Mouse (Mus musculus) heart, embryonic 12.5 days (tissue): ENCODE measurements around the gene Gramd4. TPM values are rescaled to one million over a fixed set of nuclear protein-coding genes. Genes with fewer than 3 reads are reported as not detected.
A peak's percentile ranks its signal among the peaks of the same experiment; 100 is the strongest.

Experiments
- ATAC-seq: fragments of 200-750 bp; cut with Nextera tagmentation; 2 replicates; pipeline ENCODE4 v1.8.0; 2017; ENCODE audit warnings: moderate TSS enrichment, moderate library complexity; ENCODE audit not compliant: insufficient number of reproducible peaks, low FRiP score
- H3K27ac ChIP-seq: fragments of 300-500 bp; sonication (generic); 2 replicates; pipeline ENCODE4 v1.5.1; 2016; ENCODE audit warnings: mild to moderate bottlenecking, moderate library complexity; ENCODE audit not compliant: poor library complexity, severe bottlenecking
- H3K27me3 ChIP-seq: fragments of 300-500 bp; sonication (generic); replicated peaks from 2 replicates; pipeline ENCODE4 v1.6.1; 2016; ENCODE audit warnings: mild to moderate bottlenecking, moderate library complexity
- H3K36me3 ChIP-seq: fragments of 300-500 bp; sonication (generic); 2 replicates; pipeline ENCODE4 v1.6.1; 2016; ENCODE audit warnings: mild to moderate bottlenecking, moderate library complexity
- H3K4me1 ChIP-seq: fragments of 300-500 bp; sonication (generic); replicated peaks from 2 replicates; pipeline ENCODE4 v1.6.1; 2016; ENCODE audit warnings: mild to moderate bottlenecking
- H3K4me2 ChIP-seq: fragments of 300-500 bp; sonication (generic); 2 replicates; pipeline ENCODE4 v1.6.1; 2016; ENCODE audit warnings: mild to moderate bottlenecking, moderate library complexity
- H3K4me3 ChIP-seq: fragments of 300-500 bp; sonication (generic); 2 replicates; pipeline ENCODE4 v1.5.1; 2016; ENCODE audit warnings: mild to moderate bottlenecking
- H3K9ac ChIP-seq: fragments of 300-500 bp; sonication (generic); 2 replicates; pipeline ENCODE4 v1.6.1; 2016; ENCODE audit warnings: mild to moderate bottlenecking, moderate library complexity
- H3K9me3 ChIP-seq: fragments of 300-500 bp; sonication (generic); replicated peaks from 2 replicates; pipeline ENCODE4 v1.6.1; 2016; ENCODE audit warnings: mild to moderate bottlenecking, moderate library complexity
- WGBS: fragments of 180-500 bp; shearing (Covaris S2); methylation state at CpG from one replicate; pipeline ENCODE4 v1.1.7; 2016; 5-methylcytosine and 5-hydroxymethylcytosine counted together
- polyA plus RNA-seq: library from polyadenylated mRNA; unstranded; fragments of >200 nt; fragmentation: Nextera tagmentation; extraction: Ambion mirVana; gene quantifications from 2 replicates; pipeline ENCODE4 v1.2.1, GENCODE M21; 2016

Gramd4 gene
- polyA plus RNA-seq, 1 experiment from 2014 or later: 14.3 TPM

DNA sequence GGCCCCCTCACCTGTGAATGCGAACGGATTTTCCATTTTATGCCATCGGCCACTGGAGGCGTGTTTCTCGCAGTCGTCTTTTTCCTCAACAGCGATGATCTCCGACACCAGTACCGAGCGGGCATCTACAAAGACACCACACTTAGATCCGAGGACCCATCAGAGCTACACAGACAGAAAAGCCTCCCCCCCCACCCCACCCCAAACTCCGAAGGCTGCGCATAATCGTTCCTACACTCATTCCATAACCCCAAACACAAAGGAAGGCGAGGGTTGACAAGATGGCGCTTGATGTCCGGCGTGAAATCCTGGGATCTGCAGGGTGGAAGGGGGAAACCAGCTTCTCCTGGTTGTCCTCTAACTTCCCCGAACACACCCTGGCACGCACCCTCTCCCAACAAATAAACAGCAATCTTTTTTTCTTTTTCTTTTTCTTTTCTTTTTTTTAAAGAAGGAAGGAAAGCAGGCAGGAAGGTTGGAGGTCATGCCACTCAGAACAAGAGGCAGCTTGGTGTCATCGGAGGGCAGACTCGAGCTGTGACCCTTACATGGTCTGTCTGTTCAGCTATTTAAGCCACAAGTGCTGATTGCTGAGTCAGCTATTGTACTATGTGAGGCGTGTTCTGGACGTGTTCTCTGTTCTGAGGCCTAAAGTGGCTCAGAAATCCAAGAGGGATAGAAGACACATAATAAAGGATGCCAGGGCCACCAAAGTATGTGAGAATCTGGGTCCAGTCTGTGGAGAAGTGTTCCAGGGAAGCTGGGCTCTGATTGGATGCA is 108.5 kb downstream of the Gramd4 start:
- Histone ChIP-seq H3K4me3 (no peak overlapping the region), H3K9ac (no peak overlapping the region), H3K4me1 (peaks cover 36% of the 10 kb centered on the region), H3K27me3 (no peaks in the 10 kb centered on the region), H3K27ac (no peak overlapping the region), H3K4me2 (no peak overlapping the region), H3K9me3 (peaks cover 4% of the 10 kb centered on the region; the same call in 1 of the 2 replicates), H3K36me3 (peaks cover 35% of the 10 kb centered on the region)
- 84% methylated on average over 24 of the region's 24 CpGs for WGBS
- ATAC-seq: no peak

DNA sequence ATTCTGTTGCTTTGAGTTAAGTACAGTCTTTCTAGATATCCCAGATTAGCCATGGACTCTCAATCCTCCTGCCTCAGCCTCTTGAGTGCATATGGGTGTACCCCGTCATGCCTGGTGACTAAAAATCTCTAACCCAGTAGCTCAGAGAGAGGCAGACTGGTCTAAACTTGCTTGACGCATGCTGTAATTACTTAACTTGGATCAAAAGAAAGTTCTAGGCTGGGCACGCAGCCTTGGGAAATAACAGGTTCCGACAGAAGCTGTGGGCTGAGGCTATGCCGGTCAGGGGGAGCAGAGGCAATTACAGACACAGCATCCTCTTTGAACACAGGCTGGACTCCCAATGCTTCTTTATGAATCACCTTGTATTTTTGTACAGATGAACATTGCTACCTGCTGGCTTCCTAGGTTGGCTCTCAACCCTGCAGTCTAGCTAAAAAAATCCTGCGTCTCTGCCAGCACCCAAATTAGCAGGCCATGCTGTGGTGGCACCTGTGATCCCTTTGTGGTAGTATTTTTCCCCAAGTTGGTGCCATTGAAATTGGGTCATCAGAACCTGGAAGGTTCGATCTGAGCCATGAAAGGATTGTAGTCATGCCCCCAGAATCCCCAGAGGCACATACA is 109.6 kb downstream of the Gramd4 start:
- Histone ChIP-seq H3K27me3 (no peaks in the 10 kb centered on the region), H3K9me3 (no peaks in the 10 kb centered on the region), H3K4me3 (no peak overlapping the region), H3K36me3 (peaks cover 24% of the 10 kb centered on the region), H3K4me2 (no peak overlapping the region), H3K27ac (no peak overlapping the region), H3K9ac (no peak overlapping the region), H3K4me1 (peaks cover 43% of the 10 kb centered on the region)
- no peak for ATAC-seq
- 86% methylated on average over 7 of the region's 7 CpGs for WGBS

DNA sequence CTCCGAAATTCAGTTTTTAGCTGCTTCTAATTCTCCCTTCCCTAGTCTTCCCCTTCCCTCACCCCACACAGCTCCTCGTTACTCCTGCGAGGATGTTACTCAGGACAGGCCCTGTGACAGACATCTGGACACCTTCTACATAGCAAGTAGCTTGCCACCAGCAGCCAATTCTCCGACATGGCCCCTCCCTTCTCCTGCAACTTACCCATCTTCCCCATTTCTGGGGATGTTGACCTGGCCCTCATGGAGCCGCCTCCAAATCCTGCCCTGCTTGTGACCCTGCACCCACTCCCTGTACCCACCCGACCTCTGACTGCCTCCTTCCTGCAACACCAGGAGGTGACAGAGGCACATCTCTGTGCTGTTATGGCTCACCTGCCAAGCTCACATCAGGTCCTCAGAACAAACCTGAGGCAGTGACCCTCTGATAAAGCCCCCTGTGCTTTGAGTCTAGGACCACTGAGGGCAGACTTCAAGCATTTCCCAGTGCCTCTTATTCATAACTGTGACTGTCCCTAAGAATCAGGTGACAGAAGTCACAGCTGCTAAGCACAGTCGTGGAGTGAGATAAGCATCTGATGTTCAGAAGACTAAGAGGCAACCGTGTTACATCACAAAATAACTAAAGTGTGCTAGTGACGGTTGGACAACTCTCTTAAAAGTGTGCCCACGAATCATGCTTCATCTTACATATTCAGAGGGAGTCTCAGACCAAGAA is 110.5 kb downstream of the Gramd4 start:
- Histone ChIP-seq H3K36me3 (peaks cover 17% of the 10 kb centered on the region), H3K4me1 (peaks cover 51% of the 10 kb centered on the region), H3K9ac (no peak overlapping the region), H3K27ac (no peak overlapping the region), H3K27me3 (no peaks in the 10 kb centered on the region), H3K4me3 (no peak overlapping the region), H3K9me3 (no peaks in the 10 kb centered on the region), H3K4me2 (no peak overlapping the region)
- 65% methylated on average over 10 of the region's 10 CpGs for WGBS
- ATAC-seq: no peak

DNA sequence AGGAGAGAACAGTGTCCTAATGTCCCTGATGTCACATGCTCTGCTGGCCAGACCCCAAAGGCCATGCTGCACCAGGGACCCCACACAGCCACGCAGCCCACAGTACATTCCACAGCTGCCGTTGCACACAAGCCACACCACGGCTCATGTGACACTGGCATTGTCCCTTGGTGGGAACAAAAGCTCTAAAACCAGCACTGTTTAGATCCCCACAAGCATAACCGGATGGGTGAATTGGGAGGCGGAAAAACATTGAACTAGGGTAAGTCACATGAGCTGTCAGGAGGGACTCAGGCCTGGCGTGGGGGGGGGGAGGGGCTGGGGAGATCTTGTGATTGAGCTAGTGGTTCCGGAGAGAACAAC is 111.0 kb downstream of the Gramd4 start:
- Histone ChIP-seq H3K4me1 (peaks cover 57% of the 10 kb centered on the region), H3K4me3 (no peak overlapping the region), H3K9ac (no peak overlapping the region), H3K36me3 (peaks cover 13% of the 10 kb centered on the region; the same call in 1 of the 2 replicates), H3K9me3 (no peaks in the 10 kb centered on the region), H3K27ac (peak overlapping the region; percentile 6; the same call in 1 of the 2 replicates), H3K27me3 (no peaks in the 10 kb centered on the region), H3K4me2 (peak overlapping the region; percentile 10; the same call in 1 of the 2 replicates)
- 47% methylated on average over 7 of the region's 7 CpGs for WGBS
- no peak for ATAC-seq

DNA sequence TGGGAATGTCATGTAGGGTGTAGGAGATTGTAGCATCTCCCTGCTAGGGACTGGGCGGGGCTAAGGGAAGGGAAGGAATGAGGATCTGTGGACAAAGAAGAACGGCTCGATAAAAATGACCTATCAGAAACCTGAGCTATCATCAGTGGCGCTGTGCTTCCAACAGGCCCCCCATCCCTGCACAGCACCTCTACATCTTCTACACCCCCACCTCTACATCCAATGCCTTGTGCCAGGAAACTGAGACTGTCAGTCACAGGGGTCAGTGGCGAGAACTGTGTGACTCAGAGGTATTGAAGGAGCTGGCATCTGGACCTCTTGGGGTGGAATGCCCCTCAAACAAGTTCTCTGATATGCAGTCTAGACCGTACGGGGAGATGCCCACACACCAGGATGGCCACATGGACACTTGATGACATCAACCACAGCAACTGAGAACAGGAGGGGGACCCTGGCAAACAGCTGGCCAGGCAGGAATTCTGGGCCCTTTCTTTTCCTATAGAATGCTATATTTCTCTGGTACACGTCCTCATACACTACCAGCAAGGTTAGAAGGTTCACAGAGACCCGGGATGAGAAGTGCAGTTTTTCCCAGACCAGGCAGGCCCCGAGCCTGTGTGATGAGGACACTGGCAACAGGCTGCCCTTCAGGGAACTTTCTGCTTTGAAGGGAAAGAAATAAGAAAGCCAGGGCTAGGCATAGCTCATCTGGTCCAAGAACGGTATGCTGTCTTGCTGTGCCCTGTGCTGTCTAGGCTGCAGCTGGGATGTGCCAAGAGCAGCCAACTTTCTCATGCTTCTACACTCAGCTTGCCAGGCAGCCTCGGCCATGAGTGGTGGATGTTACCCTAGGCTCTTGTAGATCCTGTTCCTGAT is 111.7 kb downstream of the Gramd4 start:
- 64% methylated on average over 12 of the region's 12 CpGs for WGBS
- Histone ChIP-seq H3K9me3 (no peaks in the 10 kb centered on the region), H3K27ac (peak overlapping the region; percentile 6; the same call in 1 of the 2 replicates), H3K4me2 (peak overlapping the region; percentile 10; the same call in 1 of the 2 replicates), H3K4me3 (no peak overlapping the region), H3K4me1 (peaks cover 64% of the 10 kb centered on the region), H3K36me3 (peaks cover 8% of the 10 kb centered on the region; the same call in 1 of the 2 replicates), H3K27me3 (no peaks in the 10 kb centered on the region), H3K9ac (no peak overlapping the region)
- ATAC-seq: no peak

DNA sequence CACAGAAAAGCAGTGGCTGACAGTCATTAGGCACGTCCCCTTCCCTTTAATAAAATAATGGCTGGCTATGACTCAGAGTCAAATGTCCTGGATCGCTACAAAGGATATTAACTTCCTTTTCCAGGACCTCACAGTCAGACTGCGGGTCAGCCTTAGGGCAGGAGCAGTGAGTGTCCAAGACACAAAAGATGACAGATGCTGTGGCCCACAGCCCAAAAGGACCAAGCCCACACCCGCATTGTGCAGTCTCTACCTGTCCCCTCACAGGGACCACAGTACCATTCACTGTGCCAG is 112.3 kb downstream of the Gramd4 start:
- H3K4me1 ChIP-seq: peaks cover 69% of the 10 kb centered on the region
- no peak for ATAC-seq
- H3K9ac ChIP-seq: no peak overlapping the region
- no peak overlapping the region for H3K4me3 ChIP-seq
- H3K4me2 ChIP-seq: no peak overlapping the region
- 76% methylated on average over 4 of the region's 4 CpGs for WGBS
- H3K9me3 ChIP-seq: no peaks in the 10 kb centered on the region
- no peaks in the 10 kb centered on the region for H3K27me3 ChIP-seq
- peaks cover 3% of the 10 kb centered on the region; the same call in 1 of the 2 replicates for H3K36me3 ChIP-seq
- H3K27ac ChIP-seq: peak overlapping the region; percentile 23; the same call in 1 of the 2 replicates

DNA sequence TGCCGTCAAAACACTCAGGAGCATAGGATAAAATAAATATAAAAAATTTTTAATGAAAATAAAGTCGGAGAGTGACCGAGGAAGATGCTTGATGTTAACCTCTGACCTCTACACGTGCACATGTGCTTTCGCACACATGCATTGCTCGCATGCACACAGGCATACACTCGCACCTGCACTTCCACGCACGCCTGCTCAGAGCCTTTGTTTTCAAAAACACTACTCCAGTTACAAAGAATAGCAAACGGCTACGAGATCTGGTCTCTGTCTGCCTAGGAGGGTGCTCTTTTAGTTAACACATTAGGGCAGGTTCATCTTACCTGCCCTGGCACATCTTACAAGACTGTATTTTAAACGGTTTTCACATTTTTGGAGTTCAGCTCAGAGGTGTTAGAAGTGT is 113.8 kb downstream of the Gramd4 start:
- Histone ChIP-seq H3K27me3 (no peaks in the 10 kb centered on the region), H3K4me2 (no peak overlapping the region), H3K9ac (no peak overlapping the region), H3K36me3 (no peaks in the 10 kb centered on the region), H3K4me1 (peaks cover 80% of the 10 kb centered on the region), H3K27ac (peak overlapping the region; percentile 61), H3K9me3 (no peaks in the 10 kb centered on the region), H3K4me3 (no peak overlapping the region)
- WGBS: 79% methylated on average over 12 of the region's 12 CpGs
- ATAC-seq: no peak

DNA sequence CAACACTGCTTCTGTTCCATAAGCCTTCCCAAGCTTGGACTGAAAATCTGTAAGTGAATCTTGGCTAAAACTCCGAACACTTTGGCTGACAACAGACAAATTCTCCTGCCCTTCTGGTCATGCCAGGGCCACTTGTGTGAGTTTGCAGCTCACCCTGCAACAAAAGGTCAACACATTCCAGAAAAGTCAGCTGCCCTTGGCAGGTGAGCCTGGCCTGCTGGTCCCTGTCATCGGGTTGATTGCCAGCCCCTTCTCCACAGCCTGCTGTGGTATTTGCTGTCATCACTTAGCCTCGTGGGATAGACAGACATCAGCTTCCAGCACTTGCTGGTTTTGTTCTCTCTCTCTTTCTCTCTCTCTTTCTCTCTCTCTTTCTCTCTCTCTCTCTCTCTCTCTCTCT is 114.6 kb downstream of the Gramd4 start:
- Histone ChIP-seq H3K4me2 (peak overlapping the region; percentile 38; the same call in 1 of the 2 replicates), H3K4me1 (peaks cover 88% of the 10 kb centered on the region), H3K36me3 (no peaks in the 10 kb centered on the region), H3K27ac (peak overlapping the region; percentile 67; the same call in 1 of the 2 replicates), H3K9ac (no peak overlapping the region), H3K27me3 (no peaks in the 10 kb centered on the region), H3K4me3 (no peak overlapping the region), H3K9me3 (no peaks in the 10 kb centered on the region)
- WGBS: 20% methylated on average over 3 of the region's 3 CpGs
- no peak for ATAC-seq

DNA sequence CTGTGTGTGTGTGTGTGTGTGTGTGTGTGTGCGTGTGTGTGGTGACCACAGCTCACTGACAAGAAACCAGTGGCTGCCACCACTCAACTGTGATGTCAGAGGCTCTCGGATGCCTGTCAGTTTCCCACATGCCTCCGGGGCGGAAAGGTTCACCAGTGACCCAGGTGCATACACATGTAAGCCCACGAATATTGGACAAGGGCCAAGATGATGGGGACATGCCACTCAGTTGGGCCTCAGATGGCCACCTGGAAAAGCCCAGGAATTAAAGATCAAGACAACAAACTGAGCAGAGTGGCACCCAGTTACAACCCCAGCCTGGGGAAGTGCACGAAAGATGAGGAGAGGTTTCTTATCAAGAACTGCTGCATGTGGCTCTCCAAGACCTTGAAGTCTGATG is 115.0 kb downstream of the Gramd4 start:
- 32% methylated on average over 6 of the region's 6 CpGs for WGBS
- Histone ChIP-seq H3K27me3 (no peaks in the 10 kb centered on the region), H3K27ac (peak overlapping the region; percentile 67), H3K4me2 (peak overlapping the region; percentile 38), H3K9ac (no peak overlapping the region), H3K4me3 (no peak overlapping the region), H3K4me1 (peaks cover 91% of the 10 kb centered on the region), H3K9me3 (no peaks in the 10 kb centered on the region), H3K36me3 (no peaks in the 10 kb centered on the region)
- no peak for ATAC-seq

DNA sequence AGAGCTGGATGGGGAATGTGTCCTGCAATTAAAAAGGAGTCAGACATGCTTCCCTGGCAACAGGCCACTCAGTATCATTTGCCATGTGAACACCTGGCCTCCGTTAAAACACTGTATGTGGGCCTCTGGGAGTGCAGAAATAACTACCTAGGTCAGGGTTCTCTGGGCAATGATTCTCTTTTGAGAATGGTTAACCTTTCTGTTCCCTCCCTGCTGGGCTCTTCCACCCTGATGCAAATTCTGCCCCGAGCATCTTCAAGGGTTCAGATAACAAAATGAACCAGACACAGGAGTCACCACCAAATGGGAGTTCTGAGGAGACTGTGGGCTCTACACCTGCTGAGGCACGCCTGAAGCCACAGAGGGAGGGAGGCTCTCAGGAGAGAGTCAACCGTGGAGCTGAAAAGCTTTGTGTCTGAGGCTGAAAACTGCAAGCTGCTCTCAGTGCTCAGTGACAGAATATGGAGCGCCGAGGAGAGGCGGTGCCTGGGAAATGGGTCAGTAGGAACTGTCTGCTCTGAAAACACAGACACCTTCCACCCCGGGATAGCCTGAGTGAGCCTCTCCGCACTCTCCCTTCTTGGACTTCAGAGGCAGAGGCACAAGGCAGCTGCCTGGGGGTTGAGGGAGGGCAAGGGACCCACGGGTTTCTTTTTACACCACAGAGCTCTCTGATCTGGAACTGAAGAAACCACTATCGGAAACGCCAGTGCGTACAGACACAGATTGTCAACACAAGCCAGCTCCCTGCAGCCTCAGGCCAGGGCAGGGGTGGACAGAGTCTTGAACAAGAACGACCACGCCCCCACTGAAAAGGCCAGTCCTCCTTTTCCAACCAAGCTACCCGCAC is 115.9 kb downstream of the Gramd4 start:
- peak overlapping the region; percentile 38; the same call in 1 of the 2 replicates for H3K4me2 ChIP-seq
- H3K27ac ChIP-seq: peak overlapping the region; percentile 67
- no peak overlapping the region for H3K9ac ChIP-seq

More for the DNA sequence above, 115.9 kb downstream of the Gramd4 start:
- H3K9me3 ChIP-seq: no peaks in the 10 kb centered on the region
- ATAC-seq: no peak
- no peak overlapping the region for H3K4me3 ChIP-seq
- 23% methylated on average over 16 of the region's 16 CpGs for WGBS
- no peaks in the 10 kb centered on the region for H3K36me3 ChIP-seq
- H3K4me1 ChIP-seq: peaks cover 87% of the 10 kb centered on the region
- no peaks in the 10 kb centered on the region for H3K27me3 ChIP-seq
